Mouse (Mus musculus): ENCODE measurements around the gene Rsu1.

GRCm38 (mm10) chr2:13233254-13233835 is 37.9 kb downstream of the Rsu1 start:
- TF ChIP-seq CTCF (conservative IDR thresholded peaks at IDR 0.05; ENCODE audit: insufficient read depth, insufficient read length, low read depth, low read length): no peak
- TF ChIP-seq POLR2A (IDR thresholded peaks at IDR 0.05; ENCODE audit: low read depth, low read length): no peak
